Mouse (Mus musculus) adipocyte (in vitro differentiated cells): ENCODE results near the gene Pdcd4.

Experiments used
- DNase-seq: peaks from one replicate; pipeline ENCODE4 v3.0.0-alpha.2; 2016; ENCODE audit warnings: low spot score

The Pdcd4 gene

GRCm38 (mm10) chr19:53871502-53871901 lies 20.5 kb upstream of the Pdcd4 start:
- DNase-seq: no peak

- no peak for DNase-seq
Observed at GRCm38 (mm10) chr19:53872994-53873713, 18.9 kb upstream of the Pdcd4 start.

- DNase-seq: peak; percentile 65
Observed at GRCm38 (mm10) chr19:53875246-53875645, 16.8 kb upstream of the Pdcd4 start.

- no peak for DNase-seq
Observed at GRCm38 (mm10) chr19:53877779-53878178, 14.3 kb upstream of the Pdcd4 start.

- no peak for DNase-seq
Observed at GRCm38 (mm10) chr19:53880460-53880859, 11.6 kb upstream of the Pdcd4 start.

GRCm38 (mm10) chr19:53881786-53882185 lies 10.2 kb upstream of the Pdcd4 start:
- peak; percentile 65 for DNase-seq

- no peak for DNase-seq
Observed at GRCm38 (mm10) chr19:53885450-53885849, 6.6 kb upstream of the Pdcd4 start.

GRCm38 (mm10) chr19:53886576-53887370 lies 5.3 kb upstream of the Pdcd4 start:
- no peak for DNase-seq

GRCm38 (mm10) chr19:53887822-53888221 lies 4.2 kb upstream of the Pdcd4 start:
- DNase-seq: no peak

GRCm38 (mm10) chr19:53888331-53888730 lies 3.7 kb upstream of the Pdcd4 start:
- peak; percentile 34 for DNase-seq

GRCm38 (mm10) chr19:53889555-53889954 lies 2.5 kb upstream of the Pdcd4 start:
- no peak for DNase-seq

GRCm38 (mm10) chr19:53890274-53890673 lies 1.8 kb upstream of the Pdcd4 start:
- DNase-seq: no peak

GRCm38 (mm10) chr19:53890781-53891251 lies 1.2 kb upstream of the Pdcd4 start:
- DNase-seq: peak; percentile 65

GRCm38 (mm10) chr19:53891569-53891968 lies 462 bp upstream of the Pdcd4 start:
- no peak for DNase-seq

GRCm38 (mm10) chr19:53892838-53893359 lies 868 bp downstream of the Pdcd4 start:
- peak; percentile 65 for DNase-seq

GRCm38 (mm10) chr19:53893711-53894171 lies 1.7 kb downstream of the Pdcd4 start:
- peak; percentile 75 for DNase-seq

GRCm38 (mm10) chr19:53894538-53895121 lies 2.6 kb downstream of the Pdcd4 start:
- DNase-seq: peak; percentile 83

- DNase-seq: peak; percentile 83
Observed at GRCm38 (mm10) chr19:53898046-53898445, 6.0 kb downstream of the Pdcd4 start.

GRCm38 (mm10) chr19:53898498-53898897 lies 6.5 kb downstream of the Pdcd4 start:
- DNase-seq: peak; percentile 52

GRCm38 (mm10) chr19:53898970-53899900 lies 7.2 kb downstream of the Pdcd4 start:
- DNase-seq: no peak

- DNase-seq: no peak
Observed at GRCm38 (mm10) chr19:53899941-53900610, 8.0 kb downstream of the Pdcd4 start.
